Mouse (Mus musculus) CH12F3 (cell line): ENCODE data around the gene Uckl1.

ENCODE experiments used
- in situ Hi-C: fragments of 300-500 bp; cut with MboI; formaldehyde crosslinking; loops from 2 replicates; pipeline ENCODE4 v1.14.3; 2020; ENCODE audit warnings: low sequenced_read_pairs

Uckl1 gene

DNA sequence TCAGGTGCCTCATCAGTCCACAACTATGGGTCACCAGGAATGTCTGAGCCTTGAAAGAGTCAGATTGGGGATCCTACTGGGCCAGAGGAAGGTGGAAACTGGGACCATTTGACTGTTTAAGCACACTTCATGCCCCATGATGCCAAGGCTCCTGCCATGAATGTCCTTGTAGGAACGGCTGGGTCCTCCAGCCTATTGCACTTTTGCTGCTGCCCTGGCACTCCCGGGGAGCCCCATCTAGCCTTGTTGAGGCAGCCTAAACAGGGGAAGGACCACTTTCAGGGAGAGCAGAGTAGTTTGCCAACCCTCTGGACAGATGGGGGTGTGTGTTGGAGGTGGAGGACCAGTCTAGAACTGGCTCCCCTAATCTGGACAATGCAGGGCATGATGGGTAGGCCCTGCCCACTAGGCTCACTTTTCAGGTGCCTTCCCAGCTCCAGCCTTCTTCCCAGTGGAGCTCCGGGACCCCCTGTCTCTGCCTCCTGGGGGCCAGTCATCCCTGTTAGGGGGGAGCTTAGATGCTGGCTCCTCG is at the start of gene Uckl1:
Gene Uckl1 (minus strand): TSS at position 482 of the 532 bp plus-strand sequence.
- in situ Hi-C loops: no loop called here

DNA sequence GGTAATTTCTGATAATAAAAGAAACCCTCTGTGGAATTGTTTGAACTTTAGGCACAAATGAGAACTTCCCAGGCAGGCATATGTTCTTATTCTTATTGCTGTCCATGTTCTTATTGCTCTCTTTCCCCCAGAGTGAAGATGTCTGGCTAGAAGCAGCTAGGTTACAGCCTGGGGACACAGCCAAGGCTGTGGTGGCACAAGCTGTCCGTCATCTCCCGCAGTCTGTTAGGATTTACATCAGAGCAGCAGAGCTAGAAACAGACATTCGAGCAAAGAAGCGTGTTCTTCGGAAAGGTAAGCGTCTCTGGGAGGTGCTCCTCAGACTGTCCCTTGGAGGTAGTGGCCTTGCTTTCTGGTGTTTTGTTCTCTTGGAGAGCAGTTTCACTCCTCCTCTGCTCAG is 47.9 kb upstream of the Uckl1 start:
- in situ Hi-C loops: no loop called here

DNA sequence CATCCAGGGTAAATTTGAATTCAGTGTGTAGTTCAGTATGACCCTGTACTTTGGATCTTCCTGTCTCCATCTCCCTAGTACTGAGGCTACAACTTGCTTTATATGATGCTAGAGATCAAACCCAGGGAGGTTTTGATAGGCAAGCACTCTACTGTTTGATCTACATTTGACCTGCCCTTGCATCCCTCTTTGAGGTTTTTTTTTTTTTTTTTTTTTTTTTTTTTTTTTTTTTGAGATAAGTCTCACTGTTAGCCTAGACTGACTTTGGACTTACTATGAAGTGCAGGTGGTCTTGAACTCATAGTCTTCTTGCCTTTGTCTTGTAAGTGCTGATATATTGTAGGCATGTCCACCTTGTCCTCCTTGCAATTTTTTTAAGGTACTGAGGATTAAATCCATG is 43.8 kb upstream of the Uckl1 start:
- in situ Hi-C loops: no loop called here

DNA sequence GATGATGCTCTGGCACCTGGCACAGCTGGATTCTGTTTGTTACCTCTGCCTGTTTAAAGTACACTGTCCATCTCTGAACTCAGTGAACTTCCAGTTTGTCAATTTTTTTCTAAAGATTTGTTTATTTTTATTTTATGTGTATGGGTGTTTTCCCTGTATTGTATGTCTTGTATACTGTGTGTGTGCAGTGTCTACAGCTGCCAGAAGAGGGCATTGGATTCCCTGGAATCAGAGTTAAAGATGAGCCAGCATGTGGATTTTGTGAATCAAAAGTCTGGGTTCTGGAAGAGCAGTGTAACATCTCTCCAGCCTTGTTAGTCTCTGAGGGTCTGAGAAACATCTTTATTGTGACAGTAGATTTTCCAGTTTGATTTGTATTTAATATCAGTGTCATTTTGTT is 38.7 kb upstream of the Uckl1 start:
- in situ Hi-C loops: no loop called here

DNA sequence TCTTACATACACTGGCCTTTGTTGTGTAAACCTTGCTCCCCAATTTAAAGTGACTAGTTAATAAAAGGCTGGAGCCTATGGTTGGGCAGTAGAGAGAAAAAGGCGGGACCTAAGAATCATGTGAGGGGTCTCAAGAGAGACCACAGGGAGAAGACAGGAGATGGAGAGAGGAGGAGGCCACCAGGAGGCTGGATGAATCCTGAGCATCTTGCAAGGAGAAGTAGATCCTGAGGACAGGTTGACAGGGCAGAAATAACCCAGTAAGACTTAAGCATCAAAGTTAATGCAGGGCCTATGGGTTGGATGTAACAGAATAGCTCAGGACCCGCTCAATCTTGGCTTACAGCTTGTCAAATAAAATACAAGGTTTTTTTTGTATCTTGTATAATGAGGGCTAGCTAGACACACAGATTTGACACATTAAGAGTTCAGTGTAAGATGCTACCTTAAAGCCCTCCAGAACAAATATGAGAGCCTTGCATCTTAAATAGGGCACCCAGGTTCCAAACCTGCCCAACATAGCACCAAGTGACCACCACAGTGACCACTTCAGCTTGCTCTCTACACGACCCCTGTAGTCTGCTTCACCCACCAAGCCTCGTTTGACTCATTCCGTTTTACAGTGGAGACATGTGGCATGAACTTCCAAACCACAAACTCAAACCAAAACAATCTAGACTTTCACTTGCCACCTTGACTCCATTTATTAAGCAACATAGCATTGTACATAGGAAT is 34.2 kb upstream of the Uckl1 start:
- in situ Hi-C loops: no loop called here

DNA sequence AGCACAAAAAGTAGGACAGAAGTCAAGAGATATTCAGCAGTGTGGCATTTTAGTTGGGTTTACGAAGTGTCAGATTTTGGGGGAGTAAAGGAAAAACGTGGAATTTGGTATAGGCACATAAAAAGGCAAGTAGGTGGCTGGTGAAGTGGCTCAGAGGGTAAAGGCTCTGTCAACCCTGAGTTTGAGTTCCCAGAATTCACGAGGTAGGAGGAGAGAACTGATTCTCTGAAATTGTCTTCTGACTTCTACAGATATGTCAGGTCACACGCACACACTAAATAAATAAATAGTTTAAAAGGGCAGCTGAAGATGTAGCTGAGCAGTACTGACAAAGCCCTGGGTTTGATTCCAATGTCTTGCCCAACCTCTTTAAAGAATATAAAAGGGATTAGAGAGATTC is 17.7 kb upstream of the Uckl1 start:
- in situ Hi-C loops: no loop called here

DNA sequence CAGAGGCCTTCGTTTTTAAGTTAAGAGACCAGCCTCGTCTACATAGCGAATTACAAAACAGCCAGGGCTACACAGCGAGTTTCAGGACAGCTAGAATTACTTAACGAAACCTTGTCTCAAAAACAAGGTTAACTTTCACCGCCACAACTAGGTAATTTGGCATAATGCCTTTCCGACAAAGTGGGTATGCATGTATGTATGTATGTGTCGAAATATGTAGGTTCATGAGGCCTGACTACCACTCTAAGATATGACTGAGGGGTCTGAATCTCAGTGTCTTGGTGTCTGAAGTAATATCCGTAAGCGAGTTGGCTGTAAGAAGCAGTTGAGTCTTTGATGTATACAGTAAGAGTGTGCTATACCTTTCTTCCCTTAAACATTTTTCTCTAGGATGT is 17.1 kb upstream of the Uckl1 start:
- in situ Hi-C loops: no loop called here

DNA sequence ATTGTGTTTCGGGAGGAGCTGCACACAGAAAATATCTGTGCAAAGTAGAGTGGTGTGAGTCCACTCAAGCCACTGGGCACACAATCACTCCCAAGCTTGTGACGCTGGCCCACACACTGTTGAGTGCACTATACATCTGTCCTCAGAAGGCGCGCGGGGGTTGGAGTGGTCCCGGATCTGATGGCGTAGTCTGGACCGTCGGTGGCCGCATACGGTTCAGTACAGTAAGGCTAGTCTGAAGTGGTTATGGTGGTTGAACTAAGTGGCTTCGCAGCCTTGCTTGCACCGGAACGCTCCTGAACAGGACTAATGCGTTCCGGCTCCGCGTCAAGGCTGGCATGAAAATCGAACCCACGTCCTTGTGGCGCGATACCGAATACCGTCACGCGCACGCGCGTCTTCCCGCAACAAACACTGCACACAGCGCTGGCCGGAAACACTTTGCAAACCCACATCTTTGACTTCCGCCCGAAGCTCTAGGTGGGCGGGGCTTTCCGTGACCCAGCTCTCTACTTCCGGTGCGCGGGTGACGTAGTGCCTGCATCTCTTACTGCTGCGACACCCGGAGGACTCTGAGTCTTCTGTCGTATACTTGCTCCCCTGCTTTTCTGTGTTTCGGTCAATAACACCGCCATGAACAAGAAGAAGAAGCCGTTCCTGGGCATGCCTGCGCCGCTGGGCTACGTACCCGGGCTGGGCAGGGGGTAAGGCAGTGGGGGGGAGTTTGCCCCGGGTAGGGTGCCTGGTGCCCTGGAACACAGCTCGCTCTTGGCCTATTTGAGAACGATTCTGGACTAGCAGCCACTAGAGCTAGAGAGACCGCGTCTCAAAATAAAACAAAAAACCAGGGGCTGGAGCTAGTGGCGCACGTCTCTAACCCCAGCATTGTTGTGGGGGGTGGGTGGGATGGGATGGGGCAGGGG is 16.4 kb upstream of the Uckl1 start:
- in situ Hi-C loops: no loop called here

DNA sequence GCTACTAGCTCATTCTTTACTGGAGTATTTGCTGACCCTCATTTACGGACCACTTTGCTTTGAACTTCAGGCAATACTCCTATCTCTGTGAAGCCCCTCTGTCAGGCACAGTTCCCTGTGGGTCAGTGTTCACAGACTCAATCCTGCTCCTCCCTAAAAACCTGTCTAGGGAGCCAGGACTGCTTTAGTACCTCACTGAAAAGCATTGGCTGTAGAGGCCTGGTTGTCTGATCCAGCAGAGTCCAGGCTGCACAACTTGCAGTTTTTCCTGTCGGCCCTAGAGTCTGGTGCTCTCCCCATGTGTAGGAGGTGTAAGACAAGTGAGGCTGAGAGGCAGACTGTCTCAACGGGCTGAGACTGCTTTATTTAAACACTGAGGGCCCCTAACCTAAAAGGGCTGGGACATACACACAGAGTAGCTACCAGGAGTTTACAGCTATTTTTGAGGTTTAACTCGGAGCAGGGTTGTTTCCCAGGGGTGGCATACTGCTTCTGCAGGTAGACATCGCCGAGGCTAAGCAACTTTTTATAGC is 15.6 kb upstream of the Uckl1 start:
- in situ Hi-C loops: no loop called here

DNA sequence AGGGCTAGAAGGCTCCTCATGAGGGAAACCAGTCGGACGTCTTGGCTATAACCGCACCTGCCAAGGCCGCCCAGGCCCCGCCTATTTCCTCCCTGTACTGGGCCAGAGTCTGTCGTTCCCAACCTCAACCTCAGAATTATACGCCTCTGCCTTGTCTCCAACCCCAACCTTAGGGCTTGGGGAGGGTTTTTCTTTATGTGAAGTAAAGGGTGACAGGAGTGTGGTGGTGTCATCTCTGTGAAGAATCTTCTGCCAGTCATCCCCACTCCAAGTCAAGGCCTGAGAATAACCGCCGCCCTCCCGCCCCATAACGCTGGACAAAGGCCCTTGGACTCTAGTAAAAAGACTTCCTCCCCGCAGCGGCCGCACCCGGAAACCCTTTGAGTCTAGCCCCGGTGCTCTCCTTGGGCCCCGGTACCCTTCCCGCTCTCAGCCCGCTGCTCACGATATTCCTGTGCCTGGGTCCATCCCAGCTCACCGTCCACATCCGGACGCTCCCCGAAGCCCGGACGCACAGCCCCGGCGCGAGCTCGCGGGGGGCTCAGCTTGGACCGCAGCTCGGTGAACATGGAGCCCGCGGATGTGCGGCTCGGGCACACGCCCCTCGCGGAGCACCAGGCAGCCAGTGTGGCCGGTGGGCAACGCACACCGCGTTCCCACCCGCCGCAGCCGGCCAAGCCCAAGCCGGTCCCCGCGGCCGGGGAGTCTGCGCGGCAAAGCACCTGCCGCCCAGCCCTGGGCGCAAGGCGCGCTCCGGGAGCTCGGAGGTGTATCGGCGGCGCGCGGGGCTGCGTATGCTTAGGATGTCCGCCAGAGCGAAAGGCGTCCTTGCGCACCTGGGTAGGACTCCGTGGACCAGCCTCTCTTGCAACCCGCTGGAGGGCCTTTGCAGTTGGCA is 14.0 kb upstream of the Uckl1 start, which contains the start of gene Samd10:
Gene Samd10 (minus strand): TSS at position 759 of the 898 bp plus-strand sequence.
- in situ Hi-C loops: no loop called here

DNA sequence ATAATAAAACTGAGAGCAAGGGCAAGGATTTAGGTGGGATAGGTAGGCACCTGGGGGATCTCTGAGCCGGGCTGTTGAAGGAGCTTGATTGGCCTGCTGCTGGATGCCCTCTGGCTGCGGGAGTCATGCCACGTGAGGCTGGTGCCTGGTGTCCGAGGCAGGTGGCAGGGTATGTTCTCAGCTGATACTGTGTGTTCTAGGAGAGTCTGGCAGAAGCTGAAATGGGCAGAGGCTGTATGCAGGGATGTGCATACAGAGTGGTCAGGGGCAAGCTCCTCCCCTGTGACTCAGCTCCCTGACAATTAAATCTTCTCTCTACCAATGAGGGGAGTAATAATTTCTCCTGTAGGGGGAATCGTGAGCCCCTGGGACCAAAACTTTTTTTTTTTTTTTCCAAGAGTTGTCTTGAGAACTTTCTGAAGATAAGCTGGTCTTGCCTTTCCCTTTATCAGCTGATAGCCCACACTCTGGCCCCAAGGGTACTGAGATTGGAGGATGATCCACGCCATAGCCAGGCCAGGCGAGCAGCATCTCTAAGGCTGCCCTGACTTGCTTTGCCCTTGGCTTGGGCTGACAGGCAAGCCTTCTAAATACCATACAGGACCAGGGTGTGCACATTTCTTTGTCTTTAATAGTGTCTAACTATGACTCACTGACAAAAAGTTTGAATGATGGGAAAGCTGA is 12.8 kb upstream of the Uckl1 start:
- in situ Hi-C loops: no loop called here

DNA sequence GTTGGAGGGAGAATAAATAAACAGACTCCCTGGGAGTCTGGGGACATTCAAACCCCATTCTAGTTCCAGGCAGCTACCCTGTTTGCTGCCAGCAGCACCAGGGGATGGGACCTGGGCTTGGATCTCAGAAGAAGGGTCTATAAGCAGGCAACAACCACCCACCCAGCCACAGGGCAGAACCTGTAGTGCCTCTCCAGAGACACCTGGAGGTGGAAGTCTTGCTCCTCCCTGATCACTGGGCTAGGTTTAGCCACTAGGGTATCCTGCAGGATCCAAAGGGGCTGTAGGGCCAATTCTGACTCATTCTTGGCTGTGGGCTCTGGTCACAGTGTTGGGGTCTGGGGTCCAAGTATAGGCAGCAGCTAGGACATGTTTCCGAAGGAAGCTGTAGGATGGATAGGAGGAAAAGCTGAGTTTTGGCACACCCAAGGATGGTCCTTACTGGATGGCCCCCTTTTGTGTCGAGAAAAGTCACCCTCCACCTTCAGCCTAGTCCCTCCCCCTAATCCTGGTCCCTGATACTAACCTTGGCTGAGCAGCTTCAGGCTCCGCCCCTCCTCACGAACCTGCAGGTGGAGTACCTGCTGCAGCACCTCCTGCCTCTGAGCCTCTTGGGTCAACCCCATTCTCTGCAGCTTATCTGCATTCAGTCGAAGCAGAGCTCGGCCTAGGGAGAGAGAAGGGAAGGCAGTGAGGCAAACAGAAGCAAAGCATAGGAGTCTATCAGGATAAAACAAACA is 11.7 kb upstream of the Uckl1 start:
- in situ Hi-C loops: no loop called here

DNA sequence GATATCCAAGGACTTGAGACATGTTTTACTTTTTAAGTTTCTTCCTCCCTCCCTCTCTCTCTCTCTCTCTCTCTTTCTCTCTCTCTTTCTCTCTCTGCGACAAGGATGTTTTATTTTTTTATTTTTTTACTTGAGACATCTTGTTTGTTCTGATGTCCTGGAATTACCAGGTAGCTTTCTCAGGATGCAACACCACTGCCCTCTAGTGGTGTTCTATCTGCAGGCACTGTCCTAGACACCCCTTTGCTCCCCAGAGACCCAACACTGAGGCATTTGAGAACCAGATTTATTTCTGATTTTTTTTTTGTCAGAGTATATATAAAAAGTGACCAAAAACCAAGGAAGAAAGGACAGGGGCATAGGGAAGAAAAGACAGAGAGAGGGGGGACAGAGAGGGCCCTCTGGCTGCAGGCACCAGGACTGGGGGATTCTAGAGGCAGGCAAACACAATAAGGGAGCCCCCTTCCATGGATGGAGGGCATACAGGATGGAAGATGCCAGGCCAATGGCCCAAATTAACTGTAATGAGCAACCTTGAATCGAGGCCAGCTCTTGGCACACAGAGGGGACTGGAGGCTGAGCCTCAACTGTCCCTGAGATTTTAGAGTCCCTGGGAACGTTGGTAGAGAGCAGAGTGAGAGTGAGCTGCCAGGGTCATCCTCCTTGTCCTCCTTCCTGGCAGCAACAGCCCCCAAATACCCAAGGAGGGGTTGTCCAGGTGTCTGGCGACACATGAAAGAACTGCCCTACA is 10.4 kb upstream of the Uckl1 start:
- in situ Hi-C loops: no loop called here

DNA sequence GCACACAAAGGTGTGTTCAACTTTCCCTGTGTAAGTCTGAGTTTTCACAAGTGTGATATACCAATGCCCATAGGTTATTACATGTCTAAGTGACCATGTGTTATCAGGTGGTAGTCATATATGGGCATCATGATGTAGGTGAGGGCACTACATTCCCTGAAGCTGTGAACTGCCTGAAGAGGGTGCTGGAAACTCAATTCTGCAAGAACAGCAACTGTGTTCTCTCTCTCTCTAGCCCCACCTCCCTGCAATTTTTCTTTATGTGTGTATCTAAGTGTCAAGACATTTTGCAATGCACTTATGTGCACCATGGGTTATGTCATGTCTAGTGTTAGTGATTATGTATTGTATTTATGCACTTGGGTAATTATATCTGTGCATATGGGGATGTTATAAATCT is 9.2 kb upstream of the Uckl1 start:
- in situ Hi-C loops: no loop called here

DNA sequence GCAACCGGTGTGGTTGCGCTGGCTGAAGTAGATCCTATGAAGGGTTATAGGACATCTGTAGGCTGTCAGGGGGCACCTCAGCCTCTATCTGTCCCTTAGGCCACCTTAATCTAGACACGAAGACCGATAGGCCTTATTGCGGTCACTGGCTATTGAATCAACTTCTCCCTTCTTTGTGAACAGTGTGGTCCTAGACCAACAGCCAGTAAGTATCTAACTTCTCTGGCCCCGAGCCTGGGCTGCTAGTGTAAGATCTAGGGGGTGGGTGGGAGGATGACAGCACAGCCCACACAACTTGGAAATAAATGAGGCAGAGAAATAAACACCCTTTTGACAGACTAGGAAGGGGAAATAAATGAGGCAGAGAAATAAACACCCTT is 8.3 kb upstream of the Uckl1 start:
- in situ Hi-C loops: no loop called here

DNA sequence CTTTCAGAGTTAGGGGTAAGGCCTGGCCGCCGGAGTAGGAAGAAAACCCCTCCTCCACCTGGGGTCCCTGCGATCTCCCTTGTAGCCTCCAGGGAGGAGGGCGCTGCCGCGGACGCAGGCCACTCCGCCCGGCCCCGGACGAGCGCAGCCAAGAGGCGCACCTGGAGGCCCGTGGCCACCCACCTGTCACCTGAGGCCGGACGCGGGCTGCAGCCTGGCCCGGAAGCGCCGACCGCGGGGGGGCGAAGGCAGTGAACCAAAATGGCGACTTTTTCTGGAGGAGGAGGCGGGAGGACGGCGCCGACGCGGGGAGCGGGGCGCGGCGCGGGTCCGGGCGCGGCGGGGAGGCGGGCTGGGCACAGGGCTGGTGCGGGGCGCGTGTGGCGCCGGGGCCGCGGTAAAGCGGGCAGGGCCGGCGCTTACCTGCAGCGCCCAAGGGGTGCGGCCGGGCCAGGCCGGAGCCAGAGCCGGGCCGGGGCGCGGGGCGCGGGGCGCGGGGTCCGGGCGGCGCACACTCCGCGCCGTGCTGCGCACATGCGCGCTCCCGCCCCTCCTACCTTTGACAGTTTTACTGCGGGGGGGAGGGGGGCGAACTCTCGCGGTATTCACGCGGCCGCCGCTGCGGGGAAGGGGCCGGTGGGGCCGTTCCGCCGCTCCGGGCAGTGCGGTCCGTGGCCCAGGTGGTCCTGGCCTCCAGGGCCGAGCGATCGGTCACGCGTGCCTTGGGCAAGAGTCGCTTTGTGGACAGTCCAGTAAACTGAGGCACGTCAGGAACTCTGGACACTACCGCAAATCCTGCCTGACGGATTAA is 7.7 kb upstream of the Uckl1 start, which contains the start of gene Zfp512b:
Gene Zfp512b (minus strand): TSS at position 573 of the 811 bp plus-strand sequence.
- in situ Hi-C loops: no loop called here

DNA sequence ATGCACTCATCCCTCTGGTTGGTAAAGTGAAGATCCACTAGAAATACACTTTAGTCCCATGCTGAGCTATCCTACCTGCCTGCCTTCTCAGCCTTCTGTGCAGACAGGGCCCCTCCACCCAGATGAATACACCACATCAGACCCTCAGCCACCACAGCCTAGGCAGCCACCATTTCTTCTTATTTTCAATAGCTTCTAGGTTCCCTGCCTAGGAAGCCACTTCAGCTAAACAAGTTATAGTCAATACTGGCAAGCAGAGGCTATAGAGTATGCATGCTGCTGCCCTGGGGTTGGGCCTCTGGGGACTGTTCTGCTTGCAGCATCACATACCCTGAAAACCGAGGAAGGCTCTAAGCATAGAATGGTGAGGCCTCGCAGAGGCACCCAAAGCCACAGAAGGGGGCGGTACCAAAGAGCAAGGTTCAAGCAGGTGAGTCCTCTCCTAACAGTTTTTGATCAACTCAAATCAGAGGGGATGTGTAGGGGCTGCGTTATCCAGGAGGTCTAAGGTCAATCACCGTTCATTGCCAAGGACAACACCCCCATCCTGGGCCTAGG is 6.9 kb upstream of the Uckl1 start, which contains the start of gene Prpf6:
Gene Prpf6 (plus strand): TSS at position 341 of the 558 bp plus-strand sequence.
- in situ Hi-C loops: no loop called here
